Mouse (Mus musculus) hindbrain, embryonic 11.5 days (tissue): ENCODE data around the gene Myt1. TPM values are rescaled to one million over a fixed set of nuclear protein-coding genes. Genes with fewer than 3 reads are reported as not detected.

Source experiments
- ATAC-seq: fragments of 200-750 bp; cut with Nextera tagmentation; 2 replicates; pipeline ENCODE4 v1.8.0; 2017; ENCODE audit warnings: mild to moderate bottlenecking, moderate TSS enrichment, moderate library complexity; ENCODE audit not compliant: low FRiP score
- DNase-seq: peaks from one replicate; pipeline ENCODE4 v3.0.0-alpha.2; 2015; ENCODE audit warnings: low spot score
- H3K27ac ChIP-seq: fragments of 300-500 bp; sonication (generic); 2 replicates; pipeline ENCODE4 v1.5.1; 2014; ENCODE audit warnings: mild to moderate bottlenecking, low read depth, low read length
- H3K27me3 ChIP-seq: fragments of 300-500 bp; sonication (generic); 2 replicates; pipeline ENCODE4 v1.6.1; 2014; ENCODE audit warnings: mild to moderate bottlenecking, low read length, moderate library complexity, mixed read lengths; ENCODE audit not compliant: control insufficient read depth, insufficient read depth
- H3K36me3 ChIP-seq: fragments of 300-500 bp; sonication (generic); 2 replicates; pipeline ENCODE4 v1.6.1; 2014; ENCODE audit warnings: mild to moderate bottlenecking, low read length, moderate library complexity, mixed read lengths; ENCODE audit not compliant: control insufficient read depth, insufficient read depth
- H3K4me1 ChIP-seq: fragments of 300-500 bp; sonication (generic); replicated peaks from 2 replicates; pipeline ENCODE4 v1.6.1; 2014; ENCODE audit warnings: low read length, mixed read lengths; ENCODE audit not compliant: control insufficient read depth, insufficient read depth
- H3K4me2 ChIP-seq: fragments of 300-500 bp; sonication (generic); replicated peaks from 2 replicates; pipeline ENCODE4 v1.6.1; 2014; ENCODE audit warnings: mild to moderate bottlenecking, low read depth, low read length
- H3K4me3 ChIP-seq: fragments of 300-500 bp; sonication (generic); 2 replicates; pipeline ENCODE4 v1.5.1; 2014; ENCODE audit warnings: low read depth, low read length
- H3K9ac ChIP-seq: fragments of 300-500 bp; sonication (generic); 2 replicates; pipeline ENCODE4 v1.6.1; 2014; ENCODE audit warnings: low read depth, low read length
- H3K9me3 ChIP-seq: fragments of 300-500 bp; sonication (generic); 2 replicates; pipeline ENCODE4 v1.6.1; 2016; ENCODE audit warnings: low read length; ENCODE audit not compliant: control insufficient read depth
- WGBS: fragments of 180-500 bp; shearing (Covaris S2); extraction: QIAGEN DNeasy Blood & Tissue Kit; methylation state at CpG from one replicate; pipeline ENCODE4 v1.1.7; 2014; 5-methylcytosine and 5-hydroxymethylcytosine counted together
- polyA plus RNA-seq: library from polyadenylated mRNA; unstranded; fragments of >200 nt; fragmentation: Nextera tagmentation; extraction: Ambion mirVana; gene quantifications from 2 replicates; pipeline ENCODE4 v1.2.1, GENCODE M21; 2014

The Myt1 gene
- polyA plus RNA-seq, 1 experiment from 2014 or later = 38.7 TPM

- Histone ChIP-seq H3K4me1 (peaks cover 5% of the 10 kb centered on the region; the same call in 1 of the 2 replicates), H3K27ac (peak within 1 kb of the TSS; percentile 69; the same call in 1 of the 2 replicates), H3K4me3 (peak within 1 kb of the TSS; percentile 48), H3K9ac (peak within 1 kb of the TSS; percentile 69), H3K4me2 (peak within 1 kb of the TSS; percentile 59), H3K27me3 (no peaks in the 10 kb centered on the region), H3K9me3 (no peaks in the 10 kb centered on the region), H3K36me3 (no peaks in the 10 kb centered on the region)
- DNase-seq (peak; percentile 92), ATAC-seq (peak; percentile 100)
- under 1% methylated on average over 35 of the region's 35 CpGs for WGBS
These were observed 100.8 kb downstream of the Myt1 start, which contains the start of gene Polr3k for GRCm38 (mm10) chr2:181863791-181864535. TSS of gene Polr3k (plus strand) at chr2:181864337.

- ATAC-seq = peak; percentile 65; the same call in 1 of the 2 replicates
- Histone ChIP-seq H3K9ac (peak overlapping the region; percentile 55), H3K27me3 (no peaks in the 10 kb centered on the region), H3K9me3 (no peaks in the 10 kb centered on the region), H3K4me3 (peak overlapping the region; percentile 48), H3K4me1 (peaks cover 5% of the 10 kb centered on the region; the same call in 1 of the 2 replicates), H3K4me2 (peak overlapping the region; percentile 49), H3K27ac (peak overlapping the region; percentile 12; the same call in 1 of the 2 replicates), H3K36me3 (no peaks in the 10 kb centered on the region)
- under 1% methylated on average over 22 of the region's 22 CpGs for WGBS
- DNase-seq = no peak
These were observed 101.4 kb downstream of the Myt1 start for GRCm38 (mm10) chr2:181864536-181864860.

GRCm38 (mm10) chr2:181866931-181867330, 103.8 kb downstream of the Myt1 start:
- DNase-seq (peak; percentile 76), ATAC-seq (no peak)
- Histone ChIP-seq H3K27me3 (no peaks in the 10 kb centered on the region), H3K4me3 (no peak overlapping the region), H3K27ac (no peak overlapping the region), H3K36me3 (no peaks in the 10 kb centered on the region), H3K9me3 (no peaks in the 10 kb centered on the region), H3K9ac (no peak overlapping the region), H3K4me1 (peaks cover 5% of the 10 kb centered on the region; the same call in 1 of the 2 replicates), H3K4me2 (no peak overlapping the region)
- 70% methylated on average over 5 of the region's 5 CpGs for WGBS

- Histone ChIP-seq H3K27ac (no peak overlapping the region), H3K4me3 (no peak overlapping the region), H3K9me3 (no peaks in the 10 kb centered on the region), H3K4me2 (no peak overlapping the region), H3K27me3 (no peaks in the 10 kb centered on the region), H3K4me1 (no peaks in the 10 kb centered on the region), H3K36me3 (no peaks in the 10 kb centered on the region), H3K9ac (no peak overlapping the region)
- no peak; the same call in 1 of the 2 replicates for ATAC-seq
- WGBS = 92% methylated on average over 2 of the region's 2 CpGs
- no peak for DNase-seq
These were observed 107.9 kb downstream of the Myt1 start for GRCm38 (mm10) chr2:181871039-181871438.

Other genes with a start within 250 kb of the Myt1 start
- 97.1 and 104 TPM in 2 replicates for gene Dnajc5, start 242.8 kb upstream of the Myt1 start, polyA plus RNA-seq
- 54.1 and 57.7 TPM in 2 replicates for gene Uckl1, start 178.4 kb upstream of the Myt1 start, polyA plus RNA-seq
- gene Prpf6, start 171.5 kb upstream of the Myt1 start, polyA plus RNA-seq = 66.5 and 78.1 TPM in 2 replicates
- 25.4 and 30.8 TPM in 2 replicates for gene Zfp512b, start 170.5 kb upstream of the Myt1 start, polyA plus RNA-seq
- gene Samd10, start 164.1 kb upstream of the Myt1 start, polyA plus RNA-seq = 75.9 and 77.7 TPM in 2 replicates
- gene Gm29797, start 106.3 kb upstream of the Myt1 start, polyA plus RNA-seq = 0.35 TPM in 1 of 2 replicates, not detected in the other
- 17.0 and 17.1 TPM in 2 replicates for gene Sox18, start 91.7 kb upstream of the Myt1 start, polyA plus RNA-seq
- gene Tcea2, start 83.0 kb upstream of the Myt1 start, polyA plus RNA-seq = 20.7 and 21.2 TPM in 2 replicates
- 62.2 and 63.7 TPM in 2 replicates for gene Rgs19, start 69.4 kb upstream of the Myt1 start, polyA plus RNA-seq
- not detected in 2 replicates for gene Lkaaear1, start 64.9 kb upstream of the Myt1 start, polyA plus RNA-seq
- 21.6 and 24.3 TPM in 2 replicates for gene Oprl1, start 48.3 kb upstream of the Myt1 start, polyA plus RNA-seq
- gene Pcmtd2, start 74.5 kb downstream of the Myt1 start, polyA plus RNA-seq = 33.8 and 34.3 TPM in 2 replicates
- 96.5 and 97.5 TPM in 2 replicates for gene Polr3k, start 101.0 kb downstream of the Myt1 start, polyA plus RNA-seq
- not detected in 2 replicates for gene Gm14496, start 227.8 kb downstream of the Myt1 start, polyA plus RNA-seq